Mouse (Mus musculus): ENCODE data around the gene Dock9.

DNA sequence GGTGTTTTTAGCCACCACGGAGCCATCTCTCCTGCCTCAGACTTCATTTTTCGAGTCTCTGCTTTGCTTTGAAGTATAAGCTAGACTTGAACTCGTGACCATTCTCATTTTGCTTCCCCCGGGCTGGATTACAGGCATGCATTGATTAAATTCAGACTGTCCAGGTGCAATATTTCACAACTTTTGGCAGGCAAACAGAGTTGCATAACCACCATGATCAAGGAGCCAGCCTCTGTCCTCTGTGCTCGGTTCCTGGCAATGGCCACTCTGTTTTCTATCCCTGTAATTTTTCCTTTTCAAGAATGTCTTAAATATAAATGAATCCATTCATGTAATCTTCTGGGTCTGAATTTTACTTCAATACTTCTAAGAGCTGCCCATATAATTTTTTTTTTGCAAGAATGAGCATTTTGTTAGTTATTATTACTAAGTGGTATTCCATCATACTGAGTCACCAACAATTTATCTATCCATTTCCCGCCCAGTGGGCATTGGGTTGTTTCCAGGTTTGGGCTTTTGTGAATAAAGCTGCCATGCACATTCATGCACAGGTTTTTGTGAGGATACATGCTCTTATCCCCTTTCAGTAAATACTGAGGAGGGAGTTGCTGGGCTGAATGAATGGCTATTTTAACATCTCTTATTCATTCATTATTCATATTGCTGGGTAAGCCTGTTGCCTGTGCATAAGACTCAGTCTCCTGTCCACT, 183.0 kb downstream of the Dock9 start:
- TF ChIP-seq CTCF (conservative IDR thresholded peaks at IDR 0.05; ENCODE audit: low read length) (no peak), POU5F1 (IDR thresholded peaks at IDR 0.05; ENCODE audit: borderline replicate concordance, low read length) (no peak), NANOG (IDR thresholded peaks at IDR 0.05; ENCODE audit: borderline replicate concordance, low read length) (no peak)
